Mouse (Mus musculus) midbrain, embryonic 13.5 days (tissue): ENCODE data around the gene Zfp729b. TPM values are rescaled to one million over a fixed set of nuclear protein-coding genes. Genes with fewer than 3 reads are reported as not detected.

Experiments
- ATAC-seq: fragments of 200-750 bp; cut with Nextera tagmentation; 2 replicates; pipeline ENCODE4 v1.8.0; 2017; ENCODE audit warnings: mild to moderate bottlenecking, moderate TSS enrichment, moderate library complexity
- H3K27ac ChIP-seq: fragments of 300-500 bp; sonication (generic); 2 replicates; pipeline ENCODE4 v1.5.1; 2015; ENCODE audit warnings: inconsistent platforms, mild to moderate bottlenecking, moderate library complexity
- H3K27me3 ChIP-seq: fragments of 300-500 bp; sonication (generic); 2 replicates; pipeline ENCODE4 v1.6.1; 2015; ENCODE audit warnings: mild to moderate bottlenecking, inconsistent platforms
- H3K36me3 ChIP-seq: fragments of 300-500 bp; sonication (generic); 2 replicates; pipeline ENCODE4 v1.6.1; 2015; ENCODE audit warnings: mild to moderate bottlenecking, inconsistent platforms
- H3K4me1 ChIP-seq: fragments of 300-500 bp; sonication (generic); replicated peaks from 2 replicates; pipeline ENCODE4 v1.6.1; 2015; ENCODE audit warnings: inconsistent platforms
- H3K4me2 ChIP-seq: fragments of 300-500 bp; sonication (generic); replicated peaks from 2 replicates; pipeline ENCODE4 v1.6.1; 2015; ENCODE audit warnings: moderate library complexity, mild to moderate bottlenecking, inconsistent platforms
- H3K4me3 ChIP-seq: fragments of 300-500 bp; sonication (generic); replicated peaks from 2 replicates; pipeline ENCODE4 v1.5.1; 2015; ENCODE audit warnings: mild to moderate bottlenecking, inconsistent platforms
- H3K9ac ChIP-seq: fragments of 300-500 bp; sonication (generic); replicated peaks from 2 replicates; pipeline ENCODE4 v1.6.1; 2015; ENCODE audit warnings: mild to moderate bottlenecking, inconsistent platforms
- H3K9me3 ChIP-seq: fragments of 300-500 bp; sonication (generic); 2 replicates; pipeline ENCODE4 v1.6.1; 2016; ENCODE audit warnings: mild to moderate bottlenecking, inconsistent platforms
- WGBS: fragments of 180-500 bp; shearing (Covaris S2); methylation state at CpG from one replicate; pipeline ENCODE4 v1.1.7; 2015; 5-methylcytosine and 5-hydroxymethylcytosine counted together
- polyA plus RNA-seq: library from polyadenylated mRNA; unstranded; fragments of >200 nt; fragmentation: Nextera tagmentation; extraction: Ambion mirVana; gene quantifications from 2 replicates; pipeline ENCODE4 v1.2.1, GENCODE M21; 2015

Gene Zfp729b
- 4.5 and 4.6 TPM in 2 replicates for polyA plus RNA-seq

GRCm38 (mm10) chr13:67609066-67609876 lies at the start of gene Zfp729b:
TSS of gene Zfp729b (minus strand) at chr13:67609707.
- H3K9me3 ChIP-seq = 0 out of 2 replicates have a peak, but pooled peaks cover 4% of the 10 kb centered on the region
- peak within 1 kb of the TSS; percentile 73 for H3K4me3 ChIP-seq
- ATAC-seq = peak; percentile 98
- H3K36me3 ChIP-seq = no peaks in the 10 kb centered on the region; the same call in 1 of the 2 replicates
- 2% methylated on average over 20 of the region's 20 CpGs for WGBS
- H3K4me1 ChIP-seq = peaks cover 7% of the 10 kb centered on the region
- H3K4me2 ChIP-seq = peak within 1 kb of the TSS; percentile 60
- peak within 1 kb of the TSS; percentile 76 for H3K9ac ChIP-seq
- H3K27ac ChIP-seq = peak within 1 kb of the TSS; percentile 69
- no peaks in the 10 kb centered on the region for H3K27me3 ChIP-seq

- 35% methylated on average over 3 of the region's 3 CpGs for WGBS
- Histone ChIP-seq H3K27ac (no peak overlapping the region), H3K9me3 (no peaks in the 10 kb centered on the region), H3K4me2 (no peak overlapping the region), H3K4me1 (no peaks in the 10 kb centered on the region), H3K9ac (no peak overlapping the region), H3K27me3 (no peaks in the 10 kb centered on the region), H3K4me3 (no peak overlapping the region), H3K36me3 (no peaks in the 10 kb centered on the region)
- no peak for ATAC-seq
Observed at GRCm38 (mm10) chr13:67652496-67652895, 43.0 kb upstream of the Zfp729b start.

- Histone ChIP-seq H3K9me3 (no peaks in the 10 kb centered on the region), H3K9ac (peak within 1 kb of the TSS; percentile 69), H3K4me3 (peak within 1 kb of the TSS; percentile 81), H3K27me3 (no peaks in the 10 kb centered on the region), H3K4me1 (peaks cover 7% of the 10 kb centered on the region; the same call in 1 of the 2 replicates), H3K36me3 (no peaks in the 10 kb centered on the region), H3K4me2 (peak within 1 kb of the TSS; percentile 60), H3K27ac (0 out of 2 replicates have a peak within 1 kb of the TSS, but pooled peaks have one; percentile 56)
- peak; percentile 99 for ATAC-seq
- under 1% methylated on average over 19 of the region's 19 CpGs for WGBS
Observed at GRCm38 (mm10) chr13:67637294-67638007, 27.9 kb upstream of the Zfp729b start, which contains the start of the genes Gm49345 and Zfp729a. TSS of gene Gm49345 (minus strand) at chr13:67637769. TSS of gene Zfp729a (minus strand) at chr13:67637791.

DNA sequence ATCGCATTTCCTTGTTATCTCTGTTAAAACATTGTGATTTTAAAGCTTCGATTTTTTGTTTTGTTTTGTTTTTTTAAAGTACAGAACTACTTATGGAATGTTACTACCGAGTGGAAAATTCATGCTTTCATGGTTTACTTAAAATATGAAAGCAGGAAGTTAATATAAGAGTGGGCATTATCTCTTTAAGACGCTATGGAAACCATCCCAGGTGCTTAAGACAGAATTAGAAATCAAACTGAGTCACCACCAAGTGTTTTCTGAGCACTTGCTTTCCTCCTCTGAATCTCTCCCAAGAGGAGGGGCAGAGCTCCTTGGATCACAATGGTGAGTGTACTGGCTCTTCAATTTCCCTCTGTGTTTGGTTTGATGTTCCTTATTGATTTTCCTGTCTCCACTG lies 601 bp upstream of the Zfp729b start:
- no peak overlapping the region for H3K4me2 ChIP-seq
- H3K4me3 ChIP-seq = no peak overlapping the region
- 0 out of 2 replicates have a peak, but pooled peaks cover 4% of the 10 kb centered on the region for H3K9me3 ChIP-seq
- peaks cover 7% of the 10 kb centered on the region for H3K4me1 ChIP-seq
- no peak for ATAC-seq
- H3K9ac ChIP-seq = no peak overlapping the region
- no peaks in the 10 kb centered on the region for H3K27me3 ChIP-seq
- WGBS = 89% methylated on average over 4 of the region's 4 CpGs
- no peak overlapping the region for H3K27ac ChIP-seq
- no peaks in the 10 kb centered on the region; the same call in 1 of the 2 replicates for H3K36me3 ChIP-seq

DNA sequence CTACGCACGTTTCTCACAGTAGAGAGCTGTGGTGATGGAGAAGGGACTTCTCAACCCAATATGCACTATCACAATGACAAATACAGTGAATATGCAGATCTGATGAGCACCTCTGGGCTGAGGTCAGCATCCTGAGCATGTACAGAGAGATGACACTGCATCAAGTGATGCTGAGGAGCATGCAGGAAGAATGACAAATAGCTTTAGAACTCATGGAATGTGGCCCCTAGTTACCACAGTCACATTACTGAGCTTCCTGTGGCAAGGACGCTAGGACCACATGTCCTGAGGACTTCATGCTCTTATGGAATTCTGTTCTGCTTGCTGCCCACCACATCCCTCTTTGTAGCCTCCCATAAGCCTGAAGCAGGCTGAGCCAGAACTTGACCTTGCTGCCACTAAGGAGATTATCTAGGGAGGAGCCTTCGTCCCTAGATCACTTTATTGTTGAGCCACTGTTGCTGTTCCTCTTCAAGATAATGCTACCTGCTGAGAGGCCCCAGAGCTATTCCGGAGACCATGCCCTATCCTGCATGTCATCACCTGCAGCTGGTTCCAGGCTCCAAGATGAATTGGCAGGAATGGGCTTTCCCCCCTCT lies 36.8 kb downstream of the Zfp729b start:
- no peaks in the 10 kb centered on the region for H3K4me1 ChIP-seq
- H3K4me3 ChIP-seq = no peak overlapping the region
- ATAC-seq = no peak
- WGBS = 66% methylated on average over 5 of the region's 5 CpGs
- no peak overlapping the region for H3K27ac ChIP-seq
- H3K9me3 ChIP-seq = no peaks in the 10 kb centered on the region
- no peaks in the 10 kb centered on the region for H3K36me3 ChIP-seq
- H3K9ac ChIP-seq = no peak overlapping the region
- no peak overlapping the region for H3K4me2 ChIP-seq
- H3K27me3 ChIP-seq = no peaks in the 10 kb centered on the region

DNA sequence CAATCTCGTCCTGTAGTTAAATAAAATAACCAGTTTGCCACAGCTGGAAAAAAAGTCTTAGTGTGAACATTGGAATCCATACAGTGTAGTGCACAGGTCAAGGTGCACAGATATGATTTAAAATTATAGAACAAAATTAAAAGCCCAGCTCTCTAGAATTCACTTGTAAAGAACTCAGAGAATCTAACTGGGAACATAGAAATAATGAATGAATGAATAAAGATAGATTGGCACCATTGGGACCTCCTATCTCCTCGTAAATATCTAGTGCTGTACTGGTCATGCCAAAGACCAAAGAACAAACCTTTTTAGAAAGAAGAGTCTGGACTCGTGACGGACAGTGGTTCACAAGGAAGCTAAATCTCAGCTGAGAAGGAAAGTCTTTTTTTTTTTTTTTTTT lies 55.8 kb downstream of the Zfp729b start, which contains the start of gene Zfp748:
Zfp748 (minus strand) TSS at position 101 of the 400 bp plus-strand sequence.
- WGBS = 77% methylated on average over 4 of the region's 4 CpGs
- no peak for ATAC-seq
- Histone ChIP-seq H3K9me3 (no peaks in the 10 kb centered on the region), H3K27ac (peak within 1 kb of the TSS; percentile 78), H3K27me3 (peaks cover 3% of the 10 kb centered on the region; the same call in 1 of the 2 replicates), H3K4me1 (peaks cover 28% of the 10 kb centered on the region), H3K36me3 (no peaks in the 10 kb centered on the region), H3K9ac (peak within 1 kb of the TSS; percentile 85), H3K4me3 (peak within 1 kb of the TSS; percentile 92), H3K4me2 (peak within 1 kb of the TSS; percentile 84)

- Histone ChIP-seq H3K27me3 (peaks cover 3% of the 10 kb centered on the region; the same call in 1 of the 2 replicates), H3K4me1 (peaks cover 28% of the 10 kb centered on the region), H3K9me3 (no peaks in the 10 kb centered on the region), H3K4me2 (peak overlapping the region; percentile 84), H3K4me3 (peak overlapping the region; percentile 92), H3K9ac (peak overlapping the region; percentile 85), H3K36me3 (no peaks in the 10 kb centered on the region), H3K27ac (peak overlapping the region; percentile 78)
- peak; percentile 99 for ATAC-seq
- WGBS = 1% methylated on average over 44 of the region's 44 CpGs
Observed at GRCm38 (mm10) chr13:67552505-67553346, 56.8 kb downstream of the Zfp729b start.

GRCm38 (mm10) chr13:67545941-67546340 lies 63.6 kb downstream of the Zfp729b start:
- Histone ChIP-seq H3K9me3 (peaks cover 3% of the 10 kb centered on the region; the same call in 1 of the 2 replicates), H3K27ac (no peak overlapping the region), H3K36me3 (peaks cover 46% of the 10 kb centered on the region), H3K4me1 (peaks cover 8% of the 10 kb centered on the region), H3K4me2 (no peak overlapping the region), H3K9ac (no peak overlapping the region), H3K27me3 (no peaks in the 10 kb centered on the region), H3K4me3 (no peak overlapping the region)
- 85% methylated on average over 1 of the region's 1 CpGs for WGBS
- ATAC-seq = no peak

Other genes starting within 250 kb of the Zfp729b start
- not detected in 2 replicates for gene Gm28044, start 249.2 kb downstream of the Zfp729b start, polyA plus RNA-seq
- gene Zfp953, start 249.1 kb downstream of the Zfp729b start, polyA plus RNA-seq = 0.61 and 0.79 TPM in 2 replicates
- gene Gm28041, start 234.0 kb downstream of the Zfp729b start, polyA plus RNA-seq = 0.44 TPM in 1 of 2 replicates, not detected in the other
- 0.52 and 1.0 TPM in 2 replicates for gene Zfp456, start 233.9 kb downstream of the Zfp729b start, polyA plus RNA-seq
- gene Zfp429, start 209.9 kb downstream of the Zfp729b start, polyA plus RNA-seq = 4.0 and 5.2 TPM in 2 replicates
- gene Zfp459, start 188.3 kb downstream of the Zfp729b start, polyA plus RNA-seq = 0.58 and 0.86 TPM in 2 replicates
- gene Zfp874a, start 158.1 kb downstream of the Zfp729b start, polyA plus RNA-seq = 5.2 and 7.3 TPM in 2 replicates
- gene Zfp874b, start 125.4 kb downstream of the Zfp729b start, polyA plus RNA-seq = 2.3 and 2.4 TPM in 2 replicates
- 15.1 and 16.0 TPM in 2 replicates for gene Zfp58, start 109.2 kb downstream of the Zfp729b start, polyA plus RNA-seq
- not detected in 2 replicates for gene Gm26965, start 83.6 kb downstream of the Zfp729b start, polyA plus RNA-seq
- gene Zfp87, start 83.5 kb downstream of the Zfp729b start, polyA plus RNA-seq = 35.4 and 38.7 TPM in 2 replicates
- 16.2 and 17.1 TPM in 2 replicates for gene Zfp748, start 55.9 kb downstream of the Zfp729b start, polyA plus RNA-seq
- not detected in 2 replicates for gene Gm49345, start 28.1 kb upstream of the Zfp729b start, polyA plus RNA-seq
- 3.3 and 3.7 TPM in 2 replicates for gene Zfp729a, start 28.1 kb upstream of the Zfp729b start, polyA plus RNA-seq
- gene Zfp738, start 77.4 kb upstream of the Zfp729b start, polyA plus RNA-seq = 15.4 and 18.3 TPM in 2 replicates
- 9.8 and 10.3 TPM in 2 replicates for gene Zfp65, start 119.5 kb upstream of the Zfp729b start, polyA plus RNA-seq
- gene Zfp85, start 145.5 kb upstream of the Zfp729b start, polyA plus RNA-seq = 8.0 and 8.7 TPM in 2 replicates
- gene Zfp493, start 170.0 kb upstream of the Zfp729b start, polyA plus RNA-seq = 3.5 and 3.6 TPM in 2 replicates
- gene Zfp273, start 204.0 kb upstream of the Zfp729b start, polyA plus RNA-seq = 12.0 and 12.7 TPM in 2 replicates
- gene Gm10037, start 221.4 kb upstream of the Zfp729b start, polyA plus RNA-seq = 5.4 and 6.9 TPM in 2 replicates